Mouse (Mus musculus) stomach, embryonic 16.5 days (tissue): ENCODE data around the gene Astl. TPM values are rescaled to one million over a fixed set of nuclear protein-coding genes. Genes with fewer than 3 reads are reported as not detected.

ENCODE experiments used
- ATAC-seq: fragments of 200-750 bp; cut with Nextera tagmentation; 2 replicates; pipeline ENCODE4 v1.8.0; 2017; ENCODE audit warnings: moderate number of reproducible peaks, moderate TSS enrichment; ENCODE audit not compliant: insufficient read depth, low FRiP score
- H3K27ac ChIP-seq: fragments of 300-500 bp; sonication (generic); 2 replicates; pipeline ENCODE4 v1.5.1; 2014; ENCODE audit warnings: low read length
- H3K27me3 ChIP-seq: fragments of 300-500 bp; sonication (generic); 2 replicates; pipeline ENCODE4 v1.6.1; 2014; ENCODE audit warnings: low read length, control low read depth, mixed read lengths; ENCODE audit not compliant: control insufficient read depth, insufficient read depth
- H3K36me3 ChIP-seq: fragments of 300-500 bp; sonication (generic); 2 replicates; pipeline ENCODE4 v1.6.1; 2014; ENCODE audit warnings: low read length; ENCODE audit not compliant: control insufficient read depth, insufficient read depth
- H3K4me1 ChIP-seq: fragments of 300-500 bp; sonication (generic); 2 replicates; pipeline ENCODE4 v1.6.1; 2014; ENCODE audit warnings: low read length, control low read depth, mixed read lengths; ENCODE audit not compliant: control insufficient read depth, insufficient read depth
- H3K4me2 ChIP-seq: fragments of 300-500 bp; sonication (generic); 2 replicates; pipeline ENCODE4 v1.6.1; 2014; ENCODE audit warnings: low read depth, low read length, mixed read lengths
- H3K4me3 ChIP-seq: fragments of 300-500 bp; sonication (generic); replicated peaks from 2 replicates; pipeline ENCODE4 v1.5.1; 2014; ENCODE audit warnings: mild to moderate bottlenecking, low read length
- H3K9ac ChIP-seq: fragments of 300-500 bp; sonication (generic); 2 replicates; pipeline ENCODE4 v1.6.1; 2014; ENCODE audit warnings: low read length
- H3K9me3 ChIP-seq: fragments of 300-500 bp; sonication (generic); replicated peaks from 2 replicates; pipeline ENCODE4 v1.6.1; 2016; ENCODE audit warnings: low read length, control low read depth; ENCODE audit not compliant: control insufficient read depth
- whole genome bisulfite sequencing: fragments of 180-500 bp; shearing (Covaris S2); extraction: QIAGEN DNeasy Blood & Tissue Kit; methylation state at CpG from one replicate; pipeline ENCODE4 v1.1.7; 2014; 5-methylcytosine and 5-hydroxymethylcytosine counted together
- polyA plus RNA-seq: library from polyadenylated mRNA; unstranded; fragments of >200 nt; fragmentation: Nextera tagmentation; extraction: Ambion mirVana; gene quantifications from 2 replicates; pipeline ENCODE4 v1.2.1, GENCODE M21; 2015

The Astl gene
- polyA plus RNA-seq, 1 experiment from 2014 or later: not detected

DNA sequence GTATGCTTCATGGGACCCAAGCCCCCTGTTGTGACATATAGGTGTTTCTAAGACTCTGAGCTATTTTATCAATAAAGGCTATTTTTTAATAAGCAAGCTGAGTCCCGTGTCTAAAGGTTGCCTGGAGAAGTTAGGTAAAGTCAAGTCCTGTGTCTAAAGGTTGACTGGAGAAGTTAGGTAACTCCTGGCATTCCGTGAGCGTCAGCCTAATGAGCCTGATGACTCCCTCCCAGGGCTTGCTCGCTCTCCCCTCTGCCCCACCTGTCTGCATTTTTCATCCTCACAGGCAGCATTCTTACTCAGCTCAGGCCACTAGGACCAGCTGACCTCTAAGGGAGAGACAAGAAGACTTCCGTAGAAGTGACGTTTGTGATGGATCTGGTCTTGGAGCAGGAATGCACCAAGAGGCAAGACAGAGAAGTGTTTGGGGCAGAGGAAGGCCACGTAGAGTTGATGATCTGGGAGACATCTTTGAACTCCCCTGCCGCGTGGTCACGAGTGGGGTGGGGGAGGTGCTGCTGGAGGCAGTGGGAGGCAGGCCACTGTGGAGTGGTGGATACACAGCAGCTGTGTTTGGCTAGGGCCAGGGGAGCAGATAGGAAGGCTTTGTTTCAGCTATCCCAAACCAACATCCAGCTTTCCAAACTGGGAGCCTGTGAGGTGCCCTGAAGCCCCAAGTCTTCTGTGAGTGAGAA lies 28.8 kb downstream of the Astl start:
- Histone ChIP-seq H3K9me3 (no peaks in the 10 kb centered on the region), H3K4me3 (no peak overlapping the region), H3K4me2 (no peak overlapping the region), H3K36me3 (no peaks in the 10 kb centered on the region), H3K9ac (no peak overlapping the region), H3K27ac (no peak overlapping the region), H3K27me3 (peaks cover 40% of the 10 kb centered on the region), H3K4me1 (peaks cover 29% of the 10 kb centered on the region)
- ATAC-seq: no peak
- WGBS: 36% methylated on average over 10 of the region's 10 CpGs

DNA sequence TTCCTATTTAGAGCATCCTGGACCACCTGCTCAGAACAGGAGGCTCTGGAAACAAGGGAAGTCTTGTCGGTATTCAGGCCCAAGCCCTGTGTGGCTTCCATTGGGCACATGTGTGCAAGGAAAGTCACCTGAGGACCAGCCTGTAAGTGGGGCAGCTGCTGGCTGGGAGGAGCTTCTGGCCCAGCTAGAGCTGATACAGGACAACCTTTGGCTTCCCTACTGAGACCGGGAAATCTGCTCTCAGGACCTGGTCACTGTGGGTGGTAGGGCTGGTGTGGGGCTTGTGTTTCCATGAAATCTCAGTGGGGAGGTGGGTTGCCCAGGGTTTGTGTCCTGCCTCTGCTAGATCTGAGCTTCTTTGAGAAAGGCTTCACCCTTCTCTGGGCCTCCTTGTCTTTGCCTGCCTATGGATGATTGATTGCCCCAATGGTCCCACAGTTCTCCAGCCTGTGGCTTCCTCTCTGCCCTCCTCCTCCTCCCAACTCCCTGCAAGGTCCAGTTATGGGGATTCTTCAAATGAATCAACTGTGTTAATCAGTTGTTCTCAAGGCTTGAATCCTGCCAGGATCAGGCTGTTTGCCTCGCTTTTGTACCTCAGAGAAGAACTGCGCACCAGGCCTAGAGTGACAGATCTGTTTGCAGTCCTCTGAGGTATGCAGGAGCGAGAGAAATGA lies 31.4 kb downstream of the Astl start:
- ATAC-seq: 0 out of 2 replicates have a peak, but pooled peaks have one; percentile 8
- Histone ChIP-seq H3K4me2 (peak overlapping the region; percentile 34; the same call in 1 of the 2 replicates), H3K9ac (no peak overlapping the region), H3K9me3 (no peaks in the 10 kb centered on the region), H3K27me3 (peaks cover 17% of the 10 kb centered on the region), H3K4me1 (peaks cover 14% of the 10 kb centered on the region), H3K36me3 (no peaks in the 10 kb centered on the region), H3K4me3 (no peak overlapping the region), H3K27ac (no peak overlapping the region)
- 45% methylated on average over 5 of the region's 5 CpGs for WGBS

GRCm38 (mm10) chr2:127370561-127371483 lies 32.4 kb downstream of the Astl start:
- peaks cover 14% of the 10 kb centered on the region for H3K4me1 ChIP-seq
- no peaks in the 10 kb centered on the region for H3K36me3 ChIP-seq
- WGBS: 23% methylated on average over 9 of the region's 9 CpGs
- H3K4me2 ChIP-seq: peak overlapping the region; percentile 34
- no peak overlapping the region for H3K27ac ChIP-seq
- H3K9ac ChIP-seq: peak overlapping the region; percentile 47
- no peak overlapping the region; the same call in 1 of the 2 replicates for H3K4me3 ChIP-seq
- peak; percentile 83 for ATAC-seq
- H3K9me3 ChIP-seq: no peaks in the 10 kb centered on the region
- H3K27me3 ChIP-seq: peaks cover 7% of the 10 kb centered on the region

DNA sequence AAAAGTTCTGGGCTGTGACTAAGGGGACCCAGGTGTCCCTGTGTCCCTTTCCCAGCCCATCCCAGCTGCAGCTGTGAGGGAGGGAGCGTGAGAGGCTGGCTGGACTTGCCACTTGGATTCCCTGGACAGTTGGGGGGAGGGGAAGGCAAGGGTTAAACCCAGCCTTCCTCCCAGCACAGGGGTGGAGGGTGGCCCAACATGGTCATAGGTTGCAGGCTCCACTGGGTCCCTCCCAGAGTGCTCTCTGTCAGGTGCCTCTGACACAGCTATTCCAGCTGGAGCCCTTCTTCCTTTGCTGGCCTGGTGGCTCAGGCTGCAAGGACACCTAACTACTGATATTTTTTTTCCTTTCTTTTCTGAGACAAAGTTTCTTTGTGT lies 33.0 kb downstream of the Astl start:
- H3K27ac ChIP-seq: peak overlapping the region; percentile 49
- ATAC-seq: peak; percentile 75; the same call in 1 of the 2 replicates
- peaks cover 14% of the 10 kb centered on the region for H3K4me1 ChIP-seq
- no peak overlapping the region for H3K4me3 ChIP-seq
- WGBS: 85% methylated on average over 1 of the region's 1 CpGs
- no peaks in the 10 kb centered on the region for H3K9me3 ChIP-seq
- H3K36me3 ChIP-seq: no peaks in the 10 kb centered on the region
- no peak overlapping the region for H3K9ac ChIP-seq
- peaks cover 1% of the 10 kb centered on the region for H3K27me3 ChIP-seq
- no peak overlapping the region for H3K4me2 ChIP-seq

DNA sequence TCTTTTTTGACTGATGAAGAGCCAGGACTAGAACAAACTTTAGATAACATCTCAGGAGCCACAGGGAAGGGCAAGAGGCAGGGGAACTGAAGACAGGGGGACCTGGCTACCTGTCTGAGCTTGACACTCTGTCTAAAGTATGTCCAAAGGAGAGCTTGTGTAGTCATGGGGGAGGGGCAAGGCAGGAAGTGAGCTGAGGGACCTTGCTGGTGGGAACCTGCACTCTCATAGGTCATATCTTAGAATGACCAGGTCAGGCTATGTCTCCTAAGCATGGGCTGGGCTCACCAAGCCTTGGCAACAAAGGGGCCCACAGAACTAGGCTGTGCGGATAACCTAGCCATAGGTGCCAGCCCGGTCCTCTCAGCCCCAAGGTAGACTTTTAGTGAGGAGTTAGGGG lies 33.6 kb downstream of the Astl start:
- H3K9ac ChIP-seq: no peak overlapping the region

GRCm38 (mm10) chr2:127374131-127374530 lies 35.7 kb downstream of the Astl start:
- no peak for ATAC-seq
- Histone ChIP-seq H3K27ac (no peak overlapping the region), H3K27me3 (no peaks in the 10 kb centered on the region), H3K9me3 (no peaks in the 10 kb centered on the region), H3K9ac (no peak overlapping the region), H3K4me1 (peaks cover 14% of the 10 kb centered on the region), H3K4me3 (no peak overlapping the region), H3K4me2 (no peak overlapping the region), H3K36me3 (no peaks in the 10 kb centered on the region)
- 76% methylated on average over 3 of the region's 3 CpGs for WGBS

More for the DNA sequence above, 33.6 kb downstream of the Astl start:
- H3K4me2 ChIP-seq: no peak overlapping the region
- peaks cover 14% of the 10 kb centered on the region for H3K4me1 ChIP-seq
- peak overlapping the region; percentile 49; the same call in 1 of the 2 replicates for H3K27ac ChIP-seq
- no peaks in the 10 kb centered on the region for H3K27me3 ChIP-seq
- 87% methylated on average over 2 of the region's 2 CpGs for WGBS
- H3K9me3 ChIP-seq: no peaks in the 10 kb centered on the region
- ATAC-seq: no peak
- H3K36me3 ChIP-seq: no peaks in the 10 kb centered on the region
- H3K4me3 ChIP-seq: no peak overlapping the region

DNA sequence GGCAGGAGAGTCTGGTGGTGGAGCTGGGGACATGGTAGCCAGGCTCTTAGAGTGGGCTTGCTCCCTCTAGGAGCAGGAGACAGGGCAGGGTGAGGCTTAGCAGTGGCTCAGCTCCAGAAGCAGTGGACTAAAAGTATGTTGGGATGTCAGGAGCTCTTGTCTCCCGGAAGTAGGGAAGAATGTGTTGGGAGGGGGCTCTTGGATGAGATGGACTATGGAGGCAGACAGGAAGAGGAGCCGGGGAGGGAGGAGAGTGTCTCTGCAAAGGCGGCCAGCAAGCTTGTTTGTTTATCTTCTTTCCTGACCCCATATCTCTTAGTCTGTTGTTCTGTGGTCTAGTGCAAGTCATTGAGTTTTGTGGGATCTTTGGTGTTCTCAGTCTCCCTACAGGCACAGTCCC lies 36.6 kb downstream of the Astl start:
- no peak for ATAC-seq

DNA sequence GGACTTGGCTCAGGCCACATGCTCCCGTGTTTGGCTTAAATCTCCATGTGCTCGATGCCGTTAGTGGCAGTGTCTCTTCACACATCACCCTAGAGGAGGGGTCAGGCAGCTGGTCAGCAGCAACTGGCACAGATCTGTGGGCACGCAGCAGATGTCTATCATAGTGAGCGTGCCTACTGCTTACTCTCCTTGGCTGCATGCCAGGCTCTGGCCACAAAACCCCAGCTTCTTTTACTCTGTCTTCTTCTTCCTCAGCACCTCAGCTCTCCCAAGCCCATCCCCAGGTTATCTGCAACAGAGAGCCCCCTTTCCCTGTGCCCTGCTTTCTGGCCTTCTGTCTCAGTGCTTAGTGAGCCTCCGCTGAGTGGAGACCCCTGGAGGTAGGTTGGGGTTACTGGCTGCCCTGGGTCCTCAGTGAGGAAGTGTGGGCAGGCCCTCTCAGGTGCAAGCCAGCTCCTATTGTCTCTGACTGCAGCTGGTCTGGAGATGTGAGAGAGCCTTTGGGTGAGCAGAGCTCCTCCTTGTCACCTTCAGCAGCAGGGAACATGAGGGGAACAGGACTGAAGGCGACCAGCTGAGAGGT lies 37.4 kb downstream of the Astl start:
- no peak for ATAC-seq
- Histone ChIP-seq H3K4me2 (no peak overlapping the region), H3K27ac (no peak overlapping the region), H3K4me1 (peaks cover 8% of the 10 kb centered on the region), H3K36me3 (no peaks in the 10 kb centered on the region), H3K27me3 (no peaks in the 10 kb centered on the region), H3K4me3 (no peak overlapping the region), H3K9me3 (no peaks in the 10 kb centered on the region), H3K9ac (no peak overlapping the region)
- WGBS: 52% methylated on average over 7 of the region's 7 CpGs

More for the DNA sequence above, 36.6 kb downstream of the Astl start:
- Histone ChIP-seq H3K4me1 (peaks cover 14% of the 10 kb centered on the region), H3K27ac (no peak overlapping the region), H3K4me3 (no peak overlapping the region), H3K4me2 (no peak overlapping the region), H3K36me3 (no peaks in the 10 kb centered on the region), H3K9me3 (no peaks in the 10 kb centered on the region), H3K27me3 (no peaks in the 10 kb centered on the region), H3K9ac (no peak overlapping the region)
- WGBS: 26% methylated on average over 3 of the region's 3 CpGs
